Mouse (Mus musculus) kidney, embryonic 16.5 days (tissue): ENCODE data around the gene 1700001O22Rik. TPM values are rescaled to one million over a fixed set of nuclear protein-coding genes. Genes with fewer than 3 reads are reported as not detected.

Experiments
- ATAC-seq: fragments of 200-750 bp; cut with Nextera tagmentation; 2 replicates; pipeline ENCODE4 v1.8.0; 2017; ENCODE audit warnings: moderate TSS enrichment; ENCODE audit not compliant: low FRiP score, low TSS enrichment
- H3K27ac ChIP-seq: fragments of 300-500 bp; sonication (generic); 2 replicates; pipeline ENCODE4 v1.5.1; 2014; ENCODE audit warnings: low read length
- H3K27me3 ChIP-seq: fragments of 300-500 bp; sonication (generic); 2 replicates; pipeline ENCODE4 v1.6.1; 2014; ENCODE audit warnings: low read length, control low read depth, mixed read lengths; ENCODE audit not compliant: insufficient read depth
- H3K36me3 ChIP-seq: fragments of 300-500 bp; sonication (generic); 2 replicates; pipeline ENCODE4 v1.6.1; 2014; ENCODE audit warnings: low read length, control low read depth, mixed read lengths; ENCODE audit not compliant: insufficient read depth
- H3K4me1 ChIP-seq: fragments of 300-500 bp; sonication (generic); 2 replicates; pipeline ENCODE4 v1.6.1; 2014; ENCODE audit warnings: low read length, control low read depth, mixed read lengths; ENCODE audit not compliant: insufficient read depth
- H3K4me2 ChIP-seq: fragments of 300-500 bp; sonication (generic); replicated peaks from 2 replicates; pipeline ENCODE4 v1.6.1; 2014; ENCODE audit warnings: low read depth, low read length
- H3K4me3 ChIP-seq: fragments of 300-500 bp; sonication (generic); 2 replicates; pipeline ENCODE4 v1.5.1; 2014; ENCODE audit warnings: mild to moderate bottlenecking, low read length
- H3K9ac ChIP-seq: fragments of 300-500 bp; sonication (generic); replicated peaks from 2 replicates; pipeline ENCODE4 v1.6.1; 2014; ENCODE audit warnings: low read length
- H3K9me3 ChIP-seq: fragments of 300-500 bp; sonication (generic); 2 replicates; pipeline ENCODE4 v1.6.1; 2016; ENCODE audit warnings: low read length, control low read depth
- WGBS: fragments of 180-500 bp; shearing (Covaris S2); extraction: QIAGEN DNeasy Blood & Tissue Kit; methylation state at CpG from one replicate; pipeline ENCODE4 v1.1.7; 2014; 5-methylcytosine and 5-hydroxymethylcytosine counted together
- polyA plus RNA-seq: library from polyadenylated mRNA; unstranded; fragments of >200 nt; fragmentation: Nextera tagmentation; extraction: Ambion mirVana; gene quantifications from 2 replicates; pipeline ENCODE4 v1.2.1, GENCODE M21; 2015

1700001O22Rik gene
- polyA plus RNA-seq, 1 experiment from 2014 or later, result 5.2 TPM

- Histone ChIP-seq H3K4me2 (peak overlapping the region; percentile 76), H3K27ac (no peak overlapping the region)
- peak; percentile 55 for ATAC-seq
These were observed 2.2 kb downstream of the 1700001O22Rik start for GRCm38 (mm10) chr2:30801067-30801852.

GRCm38 (mm10) chr2:30800671-30801066, 2.8 kb downstream of the 1700001O22Rik start:
- Histone ChIP-seq H3K4me3 (peak overlapping the region; percentile 43), H3K27me3 (no peaks in the 10 kb centered on the region), H3K36me3 (no peaks in the 10 kb centered on the region), H3K4me1 (peaks cover 24% of the 10 kb centered on the region), H3K4me2 (peak overlapping the region; percentile 76), H3K9me3 (no peaks in the 10 kb centered on the region), H3K27ac (no peak overlapping the region), H3K9ac (peak overlapping the region; percentile 74)
- ATAC-seq, result no peak
- WGBS, result 30% methylated on average over 7 of the region's 7 CpGs

More at GRCm38 (mm10) chr2:30801067-30801852, 2.2 kb downstream of the 1700001O22Rik start:
- Histone ChIP-seq H3K36me3 (no peaks in the 10 kb centered on the region), H3K4me1 (peaks cover 18% of the 10 kb centered on the region), H3K9me3 (no peaks in the 10 kb centered on the region), H3K27me3 (no peaks in the 10 kb centered on the region), H3K4me3 (peak overlapping the region; percentile 43), H3K9ac (peak overlapping the region; percentile 74)
- WGBS, result under 1% methylated on average over 76 of the region's 77 CpGs

DNA sequence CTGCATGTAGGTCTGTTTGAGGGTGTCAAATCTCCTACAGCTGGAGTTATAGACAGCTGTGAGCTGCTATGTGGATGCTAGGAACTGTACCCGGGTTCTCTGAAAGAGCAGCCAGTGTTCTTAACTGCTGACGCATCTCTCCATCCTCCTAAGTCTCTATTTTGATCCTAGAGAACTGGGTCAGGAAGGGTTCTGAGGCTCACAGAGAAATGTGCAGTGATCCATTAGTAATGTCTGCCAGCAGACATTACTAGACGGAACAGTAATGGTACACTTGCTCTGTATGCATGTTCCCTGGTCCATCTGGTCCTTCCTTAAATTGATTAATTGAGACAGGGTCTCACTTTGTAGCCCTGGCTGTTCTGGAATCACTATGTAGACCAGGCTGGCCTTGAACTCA, 4.0 kb downstream of the 1700001O22Rik start:
- no peak overlapping the region for H3K27ac ChIP-seq
- no peaks in the 10 kb centered on the region for H3K27me3 ChIP-seq
- no peak overlapping the region for H3K4me3 ChIP-seq
- no peak overlapping the region for H3K9ac ChIP-seq
- ATAC-seq, result no peak
- H3K4me2 ChIP-seq, result no peak overlapping the region
- no peaks in the 10 kb centered on the region for H3K9me3 ChIP-seq
- no peaks in the 10 kb centered on the region for H3K36me3 ChIP-seq
- 75% methylated on average over 3 of the region's 3 CpGs for WGBS
- H3K4me1 ChIP-seq, result peaks cover 33% of the 10 kb centered on the region

- no peaks in the 10 kb centered on the region for H3K27me3 ChIP-seq
- H3K4me2 ChIP-seq, result peak overlapping the region; percentile 48
- peak; percentile 43; the same call in 1 of the 2 replicates for ATAC-seq
- H3K4me3 ChIP-seq, result peak overlapping the region; percentile 23; the same call in 1 of the 2 replicates
- H3K4me1 ChIP-seq, result peaks cover 29% of the 10 kb centered on the region
- H3K27ac ChIP-seq, result peak overlapping the region; percentile 16; the same call in 1 of the 2 replicates
- peak overlapping the region; percentile 48 for H3K9ac ChIP-seq
- H3K9me3 ChIP-seq, result no peaks in the 10 kb centered on the region
- 9% methylated on average over 11 of the region's 11 CpGs for WGBS
- H3K36me3 ChIP-seq, result no peaks in the 10 kb centered on the region
These were observed 7.1 kb downstream of the 1700001O22Rik start for GRCm38 (mm10) chr2:30796382-30796781.

DNA sequence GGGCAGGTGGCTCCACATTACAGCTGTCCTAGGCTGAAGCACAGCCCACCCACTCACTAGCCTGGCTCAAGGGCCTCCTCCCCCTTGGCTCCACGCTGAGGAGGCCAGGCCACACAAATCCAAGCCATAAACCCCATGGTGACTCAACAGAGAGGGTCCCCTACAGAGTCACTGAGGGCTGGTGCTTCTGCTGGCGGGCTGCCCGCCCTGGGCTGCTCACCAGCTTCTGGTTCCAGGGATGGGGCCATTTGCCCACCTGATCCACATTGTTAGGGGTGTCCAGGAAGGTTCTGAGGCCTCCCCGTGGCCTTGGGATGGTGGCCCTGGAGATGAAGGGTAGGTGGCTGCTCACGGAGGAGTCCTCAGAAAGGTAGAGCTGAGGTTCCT, 7.6 kb downstream of the 1700001O22Rik start:
- H3K4me2 ChIP-seq, result peak overlapping the region; percentile 48
- H3K27me3 ChIP-seq, result no peaks in the 10 kb centered on the region
- WGBS, result 61% methylated on average over 5 of the region's 5 CpGs
- peak overlapping the region; percentile 16; the same call in 1 of the 2 replicates for H3K27ac ChIP-seq
- 0 out of 2 replicates have a peak, but pooled peaks have one; percentile 1 for ATAC-seq
- H3K4me1 ChIP-seq, result peaks cover 32% of the 10 kb centered on the region
- no peaks in the 10 kb centered on the region for H3K9me3 ChIP-seq
- H3K36me3 ChIP-seq, result no peaks in the 10 kb centered on the region
- H3K4me3 ChIP-seq, result no peak overlapping the region
- H3K9ac ChIP-seq, result peak overlapping the region; percentile 48

DNA sequence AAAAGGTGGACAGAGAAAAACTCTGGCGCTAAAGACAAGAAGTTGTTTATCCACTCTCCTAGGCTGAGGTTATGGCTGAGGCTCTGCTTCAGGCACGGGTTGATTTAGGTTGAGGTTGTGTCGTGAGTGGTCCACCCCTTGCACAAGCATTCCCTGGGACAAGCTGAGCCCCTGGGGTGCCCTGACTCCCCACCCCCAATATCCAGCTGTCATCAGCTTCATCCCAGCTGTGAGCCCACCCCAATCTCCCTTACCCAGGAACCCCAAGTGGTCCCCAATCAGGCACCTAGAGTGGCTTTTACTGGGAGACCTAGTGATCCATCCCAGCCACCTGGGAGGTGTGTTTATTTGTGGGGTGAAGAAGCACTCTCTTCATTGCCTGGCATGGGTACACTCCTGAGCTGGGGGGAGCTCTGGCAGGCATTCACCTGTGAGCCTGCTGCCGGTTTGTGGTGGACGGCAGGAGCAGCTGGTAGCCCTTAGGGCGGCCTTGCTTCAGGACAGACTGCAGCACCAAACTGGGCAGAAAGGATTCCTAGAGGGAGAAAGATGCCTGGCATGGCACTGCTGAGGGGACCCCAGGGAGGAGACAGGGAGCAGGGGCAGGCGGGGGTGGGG, 8.1 kb downstream of the 1700001O22Rik start:
- H3K9me3 ChIP-seq, result no peaks in the 10 kb centered on the region
- 63% methylated on average over 7 of the region's 7 CpGs for WGBS
- H3K4me1 ChIP-seq, result peaks cover 36% of the 10 kb centered on the region
- H3K4me2 ChIP-seq, result peak overlapping the region; percentile 65
- H3K27me3 ChIP-seq, result no peaks in the 10 kb centered on the region
- no peak for ATAC-seq
- H3K4me3 ChIP-seq, result peak overlapping the region; percentile 47; the same call in 1 of the 2 replicates
- no peaks in the 10 kb centered on the region for H3K36me3 ChIP-seq
- peak overlapping the region; percentile 73 for H3K9ac ChIP-seq
- H3K27ac ChIP-seq, result no peak overlapping the region

- Histone ChIP-seq H3K4me1 (peaks cover 40% of the 10 kb centered on the region), H3K27ac (peak overlapping the region; percentile 82), H3K27me3 (no peaks in the 10 kb centered on the region), H3K4me3 (peak overlapping the region; percentile 47), H3K9me3 (no peaks in the 10 kb centered on the region), H3K36me3 (no peaks in the 10 kb centered on the region), H3K9ac (peak overlapping the region; percentile 73), H3K4me2 (peak overlapping the region; percentile 65)
- peak; percentile 81 for ATAC-seq
- WGBS, result 5% methylated on average over 48 of the region's 48 CpGs
These were observed 9.0 kb downstream of the 1700001O22Rik start for GRCm38 (mm10) chr2:30794179-30795108.

DNA sequence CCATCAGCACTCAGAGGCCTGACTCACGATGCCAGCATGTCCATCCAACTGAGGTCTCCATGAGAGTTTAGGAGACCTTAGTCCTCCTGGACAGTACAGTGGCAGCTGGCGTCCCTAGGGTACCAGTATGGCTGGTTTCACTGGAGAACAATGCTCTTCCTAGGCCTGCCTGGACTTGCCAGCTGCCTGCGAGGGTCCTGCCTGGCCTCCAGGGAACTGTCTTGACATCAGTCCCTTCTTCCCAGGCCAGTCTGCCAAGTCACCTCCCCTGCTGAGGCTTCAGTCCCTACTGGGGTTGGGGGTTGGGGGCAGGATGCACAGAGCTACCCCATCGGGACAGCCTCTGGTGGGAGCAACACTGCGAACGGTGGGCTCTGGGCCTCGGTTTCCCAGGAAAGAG, 11.4 kb downstream of the 1700001O22Rik start:
- ATAC-seq, result no peak
- H3K27ac ChIP-seq, result 0 out of 2 replicates have a peak overlapping the region, but pooled peaks have one; percentile 39

GRCm38 (mm10) chr2:30787466-30787865, 16.0 kb downstream of the 1700001O22Rik start:
- H3K27me3 ChIP-seq, result no peaks in the 10 kb centered on the region
- H3K4me1 ChIP-seq, result peaks cover 48% of the 10 kb centered on the region
- no peak overlapping the region; the same call in 1 of the 2 replicates for H3K4me2 ChIP-seq
- H3K9ac ChIP-seq, result peak overlapping the region; percentile 48; the same call in 1 of the 2 replicates
- H3K36me3 ChIP-seq, result no peaks in the 10 kb centered on the region
- ATAC-seq, result no peak
- WGBS, result 66% methylated on average over 4 of the region's 4 CpGs
- no peaks in the 10 kb centered on the region for H3K9me3 ChIP-seq
- no peak overlapping the region for H3K4me3 ChIP-seq
- H3K27ac ChIP-seq, result peak overlapping the region; percentile 77

More for the DNA sequence above, 11.4 kb downstream of the 1700001O22Rik start:
- WGBS, result 89% methylated on average over 7 of the region's 7 CpGs
- Histone ChIP-seq H3K9ac (no peak overlapping the region), H3K4me1 (peaks cover 41% of the 10 kb centered on the region), H3K4me3 (no peak overlapping the region), H3K4me2 (no peak overlapping the region), H3K9me3 (no peaks in the 10 kb centered on the region), H3K27me3 (no peaks in the 10 kb centered on the region), H3K36me3 (no peaks in the 10 kb centered on the region)
